Mouse (Mus musculus) midbrain, embryonic 16.5 days (tissue): ENCODE results near the gene Rbp7. TPM values are rescaled to one million over a fixed set of nuclear protein-coding genes. Genes with fewer than 3 reads are reported as not detected.

Experiments
- ATAC-seq: fragments of 200-750 bp; cut with Nextera tagmentation; 2 replicates; pipeline ENCODE4 v1.8.0; 2017; ENCODE audit warnings: moderate TSS enrichment
- H3K27ac ChIP-seq: fragments of 300-500 bp; sonication (generic); 2 replicates; pipeline ENCODE4 v1.5.1; 2014; ENCODE audit warnings: mild to moderate bottlenecking, low read length, mixed read lengths
- H3K27me3 ChIP-seq: fragments of 300-500 bp; sonication (generic); 2 replicates; pipeline ENCODE4 v1.6.1; 2014; ENCODE audit warnings: low read depth, low read length, mixed read lengths; ENCODE audit not compliant: control insufficient read depth, insufficient read depth
- H3K36me3 ChIP-seq: fragments of 300-500 bp; sonication (generic); 2 replicates; pipeline ENCODE4 v1.6.1; 2014; ENCODE audit warnings: mild to moderate bottlenecking, low read length, moderate library complexity, mixed read lengths; ENCODE audit not compliant: control insufficient read depth, insufficient read depth
- H3K4me1 ChIP-seq: fragments of 300-500 bp; sonication (generic); 2 replicates; pipeline ENCODE4 v1.6.1; 2014; ENCODE audit warnings: mild to moderate bottlenecking, low read length, mixed read lengths; ENCODE audit not compliant: control insufficient read depth, insufficient read depth
- H3K4me2 ChIP-seq: fragments of 300-500 bp; sonication (generic); 2 replicates; pipeline ENCODE4 v1.6.1; 2014; ENCODE audit warnings: mild to moderate bottlenecking, low read length, mixed read lengths
- H3K4me3 ChIP-seq: fragments of 300-500 bp; sonication (generic); 2 replicates; pipeline ENCODE4 v1.5.1; 2014; ENCODE audit warnings: low read depth, mild to moderate bottlenecking, low read length, moderate library complexity, mixed read lengths
- H3K9ac ChIP-seq: fragments of 300-500 bp; sonication (generic); 2 replicates; pipeline ENCODE4 v1.6.1; 2014; ENCODE audit warnings: low read depth, low read length, mixed read lengths
- H3K9me3 ChIP-seq: fragments of 300-500 bp; sonication (generic); replicated peaks from 2 replicates; pipeline ENCODE4 v1.6.1; 2014; ENCODE audit warnings: mild to moderate bottlenecking, low read length, mixed read lengths; ENCODE audit not compliant: control insufficient read depth, poor library complexity, severe bottlenecking
- WGBS: fragments of 180-500 bp; shearing (Covaris S2); extraction: QIAGEN DNeasy Blood & Tissue Kit; methylation state at CpG from one replicate; pipeline ENCODE4 v1.1.7; 2014; 5-methylcytosine and 5-hydroxymethylcytosine counted together
- polyA plus RNA-seq: library from polyadenylated mRNA; unstranded; fragments of >200 nt; fragmentation: Nextera tagmentation; extraction: Ambion mirVana; gene quantifications from 2 replicates; pipeline ENCODE4 v1.2.1, GENCODE M21; 2015

The Rbp7 gene
- 0.43 TPM in 1 of 2 replicates, not detected in the other for polyA plus RNA-seq

DNA sequence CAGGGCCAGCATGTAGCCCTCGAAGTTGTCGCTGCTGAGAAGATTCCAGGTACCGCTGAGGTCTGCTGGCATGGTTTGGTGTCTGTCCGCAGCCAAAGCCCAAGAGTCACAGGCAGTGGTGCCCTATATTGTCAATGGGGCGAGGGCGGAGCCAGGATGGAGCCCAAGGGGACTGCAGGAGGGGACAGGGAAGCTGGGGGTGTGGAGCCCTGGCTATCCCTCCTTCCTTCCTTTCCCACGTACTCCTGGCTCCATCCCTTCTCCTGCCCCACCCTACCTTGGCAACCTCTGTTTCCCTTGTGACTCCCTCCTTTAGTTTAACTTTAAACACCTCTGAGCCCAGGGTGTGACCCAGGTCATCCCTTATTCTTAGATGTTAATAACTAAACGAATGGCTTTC lies at the start of gene Rbp7:
Rbp7 (minus strand) TSS at position 100 of the 400 bp plus-strand sequence.
- ATAC-seq = no peak
- no peak within 1 kb of the TSS for H3K4me2 ChIP-seq
- H3K4me3 ChIP-seq = no peak within 1 kb of the TSS
- no peak within 1 kb of the TSS for H3K27ac ChIP-seq
- H3K36me3 ChIP-seq = no peaks in the 10 kb centered on the region
- H3K9me3 ChIP-seq = no peaks in the 10 kb centered on the region
- H3K27me3 ChIP-seq = no peaks in the 10 kb centered on the region
- WGBS = 63% methylated on average over 8 of the region's 8 CpGs
- no peak within 1 kb of the TSS for H3K9ac ChIP-seq
- H3K4me1 ChIP-seq = no peaks in the 10 kb centered on the region

DNA sequence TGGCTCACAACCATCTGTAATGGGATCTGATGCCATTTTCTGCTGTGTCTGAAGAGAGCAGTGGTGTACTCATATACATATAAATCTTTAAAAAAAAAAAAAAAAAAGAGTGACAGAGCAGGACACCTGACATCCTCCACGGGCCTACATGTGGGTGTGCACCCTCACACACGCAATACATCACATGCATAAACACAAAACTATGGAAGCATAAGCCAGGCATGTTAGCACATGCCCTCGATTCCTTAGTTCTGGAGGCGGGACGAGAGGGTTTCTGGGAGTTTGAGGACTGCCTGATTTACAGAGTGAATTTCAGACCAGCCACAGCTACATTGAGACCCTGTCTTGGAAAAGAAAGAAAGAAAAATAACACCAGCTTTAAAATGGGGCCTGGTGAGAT lies 49.6 kb upstream of the Rbp7 start:
- no peak for ATAC-seq
- Histone ChIP-seq H3K4me3 (no peak overlapping the region), H3K36me3 (peaks cover 5% of the 10 kb centered on the region; the same call in 1 of the 2 replicates), H3K4me1 (no peaks in the 10 kb centered on the region), H3K4me2 (no peak overlapping the region), H3K9me3 (no peaks in the 10 kb centered on the region), H3K27ac (peak overlapping the region; percentile 38; the same call in 1 of the 2 replicates), H3K9ac (no peak overlapping the region), H3K27me3 (no peaks in the 10 kb centered on the region)
- 85% methylated on average over 5 of the region's 5 CpGs for WGBS

DNA sequence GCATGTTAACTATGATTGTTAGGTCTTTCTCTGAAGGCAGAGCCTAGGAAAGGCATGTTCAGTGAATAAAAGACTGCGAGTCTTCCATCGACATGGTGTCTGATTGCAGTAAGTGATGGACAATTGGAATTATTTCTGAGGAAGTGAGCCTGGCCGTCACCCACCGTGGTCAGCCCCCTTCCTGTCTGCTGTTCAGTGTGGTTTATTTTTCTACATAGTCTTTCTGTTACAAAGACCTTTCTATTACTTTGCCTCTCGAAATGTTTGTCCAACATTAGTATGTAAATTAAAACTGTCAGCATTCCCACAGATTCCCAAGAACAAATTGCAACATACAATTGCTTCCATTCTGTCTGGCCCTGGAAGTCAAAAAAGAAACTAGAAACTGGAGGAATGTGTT lies 45.0 kb upstream of the Rbp7 start:
- Histone ChIP-seq H3K27me3 (no peaks in the 10 kb centered on the region), H3K9ac (no peak overlapping the region), H3K36me3 (peaks cover 24% of the 10 kb centered on the region), H3K4me3 (no peak overlapping the region), H3K27ac (no peak overlapping the region), H3K4me1 (no peaks in the 10 kb centered on the region; the same call in 1 of the 2 replicates), H3K9me3 (no peaks in the 10 kb centered on the region), H3K4me2 (no peak overlapping the region)
- 70% methylated on average over 5 of the region's 5 CpGs for WGBS
- ATAC-seq = no peak

DNA sequence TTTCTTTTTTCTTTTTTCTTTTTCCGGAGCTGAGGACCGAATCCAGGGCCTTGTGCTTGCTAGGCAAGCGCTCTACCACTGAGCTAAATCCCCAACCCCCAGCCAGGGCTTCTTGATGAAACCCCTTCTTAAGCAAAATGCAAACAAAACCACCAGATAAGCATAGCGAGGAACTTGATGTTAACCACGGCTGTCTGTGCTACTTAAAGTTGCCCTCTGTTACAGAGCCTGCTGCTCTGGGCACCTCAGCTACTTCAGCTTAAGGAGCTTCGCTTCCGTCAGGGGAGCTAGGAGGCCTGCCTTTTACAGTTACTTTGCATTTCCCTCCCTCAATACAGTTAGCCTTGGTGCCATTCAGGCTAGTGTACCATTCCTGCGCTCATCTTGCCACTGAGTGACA lies 44.1 kb upstream of the Rbp7 start:
- Histone ChIP-seq H3K27me3 (no peaks in the 10 kb centered on the region), H3K9me3 (no peaks in the 10 kb centered on the region), H3K36me3 (peaks cover 29% of the 10 kb centered on the region), H3K9ac (no peak overlapping the region), H3K4me1 (no peaks in the 10 kb centered on the region; the same call in 1 of the 2 replicates), H3K27ac (no peak overlapping the region), H3K4me3 (no peak overlapping the region), H3K4me2 (no peak overlapping the region)
- no peak for ATAC-seq
- WGBS = 69% methylated on average over 8 of the region's 8 CpGs

DNA sequence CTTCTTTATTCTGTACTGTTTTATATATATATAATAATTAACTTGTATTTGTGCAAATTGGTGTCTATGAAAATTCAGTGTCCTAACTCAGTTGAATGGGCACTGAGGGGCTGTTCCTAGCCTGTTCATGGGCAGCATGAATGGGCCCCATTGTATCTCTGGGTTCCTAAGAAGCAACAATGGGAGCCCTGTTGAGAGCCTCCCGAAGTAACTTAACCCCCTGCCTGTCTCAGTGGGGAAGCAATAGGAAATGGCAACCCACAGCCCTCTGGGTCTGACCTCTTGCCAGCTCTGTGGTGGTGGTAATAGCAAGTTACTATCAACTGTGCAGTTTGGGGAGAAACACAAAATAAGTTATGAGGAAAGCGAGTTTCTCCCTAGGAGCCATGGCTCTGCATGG lies 41.8 kb upstream of the Rbp7 start:
- 0 out of 2 replicates have a peak, but pooled peaks have one; percentile 48 for ATAC-seq
- Histone ChIP-seq H3K27me3 (no peaks in the 10 kb centered on the region), H3K4me1 (no peaks in the 10 kb centered on the region; the same call in 1 of the 2 replicates), H3K9ac (no peak overlapping the region), H3K9me3 (no peaks in the 10 kb centered on the region), H3K36me3 (peaks cover 25% of the 10 kb centered on the region), H3K27ac (peak overlapping the region; percentile 42; the same call in 1 of the 2 replicates), H3K4me2 (no peak overlapping the region), H3K4me3 (no peak overlapping the region)
- 10% methylated on average over 2 of the region's 2 CpGs for WGBS

DNA sequence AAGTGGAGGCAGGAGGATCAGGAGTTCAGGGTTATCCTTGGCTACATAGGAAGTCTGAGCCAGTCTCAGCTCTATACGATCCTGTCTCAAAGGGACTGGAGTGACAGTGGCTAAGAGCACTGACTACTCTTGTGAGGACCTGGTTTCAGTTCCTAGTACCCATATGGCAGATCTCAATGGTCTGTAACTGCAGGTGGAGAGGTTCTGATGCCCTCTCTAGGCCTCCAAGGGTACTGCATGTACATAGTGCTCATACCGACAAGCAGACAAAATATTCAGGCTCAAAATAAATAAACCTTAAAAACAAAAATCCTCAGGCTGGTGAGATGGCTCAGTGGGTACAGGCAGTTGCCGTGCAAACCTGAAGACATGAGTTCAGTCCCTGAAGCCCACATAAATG lies 36.4 kb upstream of the Rbp7 start:
- Histone ChIP-seq H3K27me3 (no peaks in the 10 kb centered on the region), H3K36me3 (peaks cover 26% of the 10 kb centered on the region), H3K27ac (no peak overlapping the region), H3K9me3 (no peaks in the 10 kb centered on the region), H3K9ac (no peak overlapping the region), H3K4me1 (peaks cover 6% of the 10 kb centered on the region), H3K4me2 (no peak overlapping the region), H3K4me3 (no peak overlapping the region)
- 97% methylated on average over 3 of the region's 3 CpGs for WGBS
- no peak for ATAC-seq

DNA sequence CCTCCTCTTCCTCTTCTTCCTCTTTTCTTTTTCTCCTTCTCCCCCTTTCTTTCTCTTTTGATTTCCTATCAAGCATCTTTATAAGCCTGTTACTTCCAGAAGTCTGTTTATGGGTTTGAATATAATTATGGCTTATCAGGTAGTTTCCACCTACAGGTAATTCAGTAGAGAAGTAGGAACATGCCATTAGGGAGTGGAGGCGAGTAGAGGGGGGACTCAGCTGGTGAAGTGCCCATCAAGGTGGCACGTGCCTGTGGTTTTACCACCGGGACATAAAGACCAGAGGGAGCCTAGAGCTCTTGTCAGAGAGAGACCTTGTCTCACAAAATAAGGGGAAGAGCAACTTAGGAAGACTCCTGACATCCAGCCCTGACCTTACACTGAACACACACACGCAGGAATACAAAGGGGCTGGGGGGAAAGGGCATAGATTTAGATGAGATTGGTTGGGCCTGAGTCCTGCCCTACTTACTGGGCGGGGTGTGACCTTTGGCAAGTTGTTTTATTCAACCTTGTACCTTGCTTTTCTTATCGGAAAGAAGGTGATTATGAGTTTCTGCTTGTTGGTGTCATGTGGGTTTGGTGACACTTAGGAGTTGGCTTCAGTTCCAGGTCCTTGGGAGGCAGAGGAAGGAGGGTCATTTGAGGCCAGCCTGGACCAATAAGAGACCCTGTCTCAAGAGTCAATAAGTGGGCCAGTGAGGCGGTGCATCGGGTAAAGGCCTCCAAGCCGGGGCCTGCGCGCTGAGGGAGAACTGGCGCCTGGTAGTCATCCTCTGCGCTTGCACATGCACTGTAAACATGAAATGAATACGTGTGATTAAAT lies 34.9 kb upstream of the Rbp7 start:
- H3K4me1 ChIP-seq = peaks cover 9% of the 10 kb centered on the region
- WGBS = 96% methylated on average over 14 of the region's 14 CpGs
- H3K4me3 ChIP-seq = no peak overlapping the region
- ATAC-seq = no peak
- peaks cover 17% of the 10 kb centered on the region for H3K36me3 ChIP-seq
- no peaks in the 10 kb centered on the region for H3K27me3 ChIP-seq
- H3K9ac ChIP-seq = no peak overlapping the region
- no peaks in the 10 kb centered on the region for H3K9me3 ChIP-seq
- no peak overlapping the region for H3K4me2 ChIP-seq
- H3K27ac ChIP-seq = no peak overlapping the region

DNA sequence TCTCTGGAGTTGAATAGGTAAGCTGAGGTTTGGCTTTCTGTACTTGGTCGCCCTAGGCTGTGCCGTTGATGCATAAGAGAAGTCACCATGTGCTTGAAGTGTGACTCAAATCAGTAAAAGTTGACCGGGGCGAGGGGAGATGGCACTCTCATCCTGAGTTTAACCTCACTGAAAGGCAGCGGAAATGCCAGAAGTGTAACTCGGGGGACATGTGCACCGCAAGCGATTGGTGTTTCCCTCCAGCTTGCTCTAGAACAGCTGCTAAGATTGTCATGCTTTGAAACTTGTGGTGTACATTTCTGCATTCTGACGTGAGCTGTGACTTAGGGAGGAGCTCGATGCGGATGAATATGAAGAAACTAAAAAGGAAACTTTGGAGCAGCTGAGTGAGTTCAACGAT lies 33.0 kb upstream of the Rbp7 start:
- no peaks in the 10 kb centered on the region for H3K9me3 ChIP-seq

DNA sequence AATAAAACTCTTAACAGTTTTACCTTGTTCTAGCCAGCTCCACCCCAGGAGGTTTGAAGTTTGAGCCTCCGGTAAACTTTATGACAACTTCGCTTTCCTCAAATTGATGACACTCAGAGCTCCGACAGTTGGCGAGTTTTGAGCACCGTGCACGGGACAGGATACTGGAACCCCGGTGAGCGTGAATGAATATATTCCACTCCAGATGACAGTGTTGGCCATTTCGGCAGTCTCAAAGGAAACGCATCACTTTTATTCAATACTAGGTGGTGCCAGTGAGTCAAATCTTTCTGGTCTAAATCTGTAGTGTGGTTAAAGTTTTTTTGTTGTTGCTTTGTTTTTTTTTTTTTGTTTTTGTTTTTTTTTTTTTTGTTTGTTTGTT lies 31.0 kb upstream of the Rbp7 start:
- H3K27me3 ChIP-seq = no peaks in the 10 kb centered on the region
- under 1% methylated on average over 10 of the region's 10 CpGs for WGBS
- H3K4me2 ChIP-seq = peak overlapping the region; percentile 76
- no peak overlapping the region for H3K27ac ChIP-seq
- H3K4me1 ChIP-seq = peaks cover 13% of the 10 kb centered on the region
- H3K4me3 ChIP-seq = peak overlapping the region; percentile 67
- no peaks in the 10 kb centered on the region for H3K9me3 ChIP-seq
- H3K36me3 ChIP-seq = peaks cover 7% of the 10 kb centered on the region; the same call in 1 of the 2 replicates
- H3K9ac ChIP-seq = peak overlapping the region; percentile 77
- ATAC-seq = no peak

More for the DNA sequence above, 33.0 kb upstream of the Rbp7 start:
- H3K4me1 ChIP-seq = peaks cover 13% of the 10 kb centered on the region
- no peak overlapping the region for H3K27ac ChIP-seq
- WGBS = 94% methylated on average over 12 of the region's 12 CpGs
- no peak overlapping the region for H3K4me2 ChIP-seq
- peaks cover 12% of the 10 kb centered on the region for H3K36me3 ChIP-seq
- H3K27me3 ChIP-seq = no peaks in the 10 kb centered on the region
- no peak overlapping the region for H3K9ac ChIP-seq
- ATAC-seq = no peak
- no peak overlapping the region for H3K4me3 ChIP-seq
